Mouse (Mus musculus): ENCODE measurements at regions not wholly inside any gene's neighbourhood (a gene's known extent, or its start where the extent isn't known, plus 50 kb on each side); places are given as distances from the start of the nearest gene placed in this dataset.

- DNase-seq (ENCODE audit: low spot score): no peak
These were observed 67.4 kb upstream of the Prr30 start for GRCm38 (mm10) chr14:101267536-101267935.
